Mouse (Mus musculus) myocyte (in vitro differentiated cells): ENCODE results near the gene Dnmbp. TPM values are rescaled to one million over a fixed set of nuclear protein-coding genes. Genes with fewer than 3 reads are reported as not detected.

ENCODE experiments used
- H3K27me3 ChIP-seq: one replicate; pipeline ENCODE4 v1.6.1; 2011; ENCODE audit not compliant: control insufficient read depth, insufficient read depth, insufficient read length
- H3K36me3 ChIP-seq: one replicate; pipeline ENCODE4 v1.6.1; 2011; ENCODE audit not compliant: control insufficient read depth, insufficient read depth
- H3K4me2 ChIP-seq: one replicate; pipeline ENCODE4 v1.6.1; 2011; ENCODE audit warnings: low read depth, control low read depth
- H3K4me3 ChIP-seq: one replicate; pipeline ENCODE4 v1.5.1; 2011; ENCODE audit warnings: mild to moderate bottlenecking, control low read depth, moderate library complexity
- H3K79me2 ChIP-seq: one replicate; pipeline ENCODE4 v1.6.1; 2011; ENCODE audit not compliant: control insufficient read depth, insufficient read depth
- H3ac ChIP-seq: one replicate; pipeline ENCODE4 v1.6.1; 2011; ENCODE audit not compliant: control insufficient read depth, insufficient read length
- CEBPB ChIP-seq: IDR thresholded peaks from 2 replicates; pipeline ENCODE4 v1.6.1; 2011; ENCODE audit warnings: mild to moderate bottlenecking, moderate library complexity; ENCODE audit not compliant: poor library complexity, insufficient read depth, severe bottlenecking
- E2F4 ChIP-seq: IDR thresholded peaks from one replicate; pipeline ENCODE4 v1.6.1; 2011; ENCODE audit warnings: mild to moderate bottlenecking, control low read depth, moderate library complexity; ENCODE audit not compliant: insufficient read depth
- MAX ChIP-seq: IDR thresholded peaks from one replicate; pipeline ENCODE4 v1.6.1; 2011; ENCODE audit warnings: low read depth, mild to moderate bottlenecking, control low read depth
- MYOD1 ChIP-seq, 3 experiments: IDR thresholded peaks; one replicate each; pipeline ENCODE4 v1.6.1; 2011; ENCODE audit warnings: control low read depth in 2 of 3, low read depth in 2 of 3, mild to moderate bottlenecking in 2 of 3, moderate library complexity in 1 of 3; ENCODE audit not compliant: insufficient read length in 2 of 3, control insufficient read depth in 1 of 3
- MYOG ChIP-seq, 3 experiments: IDR thresholded peaks; one replicate each; pipeline ENCODE4 v1.6.1; 2011; ENCODE audit warnings: control low read depth in 2 of 3, low read depth in 2 of 3, mild to moderate bottlenecking in 2 of 3; ENCODE audit not compliant: insufficient read length in 2 of 3, control insufficient read depth in 1 of 3, insufficient read depth in 1 of 3
- POLR2A ChIP-seq: IDR thresholded peaks from one replicate; pipeline ENCODE4 v1.6.1; 2011; ENCODE audit warnings: low read depth, mild to moderate bottlenecking, control low read depth, moderate library complexity; ENCODE audit not compliant: insufficient read length
- POLR2AphosphoS2 ChIP-seq: IDR thresholded peaks from one replicate; pipeline ENCODE4 v1.6.1; 2011; ENCODE audit warnings: low read depth, control low read depth; ENCODE audit not compliant: insufficient read length
- REST ChIP-seq: IDR thresholded peaks from one replicate; pipeline ENCODE4 v1.6.1; 2011; ENCODE audit warnings: mild to moderate bottlenecking, control low read depth, moderate library complexity; ENCODE audit not compliant: insufficient read depth, insufficient read length
- SRF ChIP-seq: IDR thresholded peaks from one replicate; pipeline ENCODE4 v1.6.1; 2011; ENCODE audit warnings: low read depth; ENCODE audit not compliant: control insufficient read depth, insufficient read length
- TCF12 ChIP-seq: IDR thresholded peaks from one replicate; pipeline ENCODE4 v1.6.1; 2011; ENCODE audit warnings: mild to moderate bottlenecking, control low read depth; ENCODE audit not compliant: poor library complexity, insufficient read depth, severe bottlenecking
- TCF3 ChIP-seq: IDR thresholded peaks from one replicate; pipeline ENCODE4 v1.6.1; 2011; ENCODE audit warnings: low read depth, control low read depth; ENCODE audit not compliant: insufficient read length
- USF1 ChIP-seq: IDR thresholded peaks from one replicate; pipeline ENCODE4 v1.6.1; 2011; ENCODE audit warnings: low read depth, mild to moderate bottlenecking, control low read depth, moderate library complexity
- polyA plus RNA-seq: library from polyadenylated mRNA; unstranded; fragments of >200 nt; fragmentation: generic; extraction: Trizol; gene quantifications from one replicate; pipeline ENCODE4 v1.2.1, GENCODE M21; 2012; ENCODE audit warnings: missing spikeins

Dnmbp gene
- polyA plus RNA-seq, 1 experiment, result 7.8 TPM

- Histone ChIP-seq H3K27me3 (peaks cover 41% of the 10 kb centered on the region), H3K79me2 (no peaks in the 10 kb centered on the region), H3ac (no peak overlapping the region), H3K4me3 (no peak overlapping the region), H3K36me3 (no peaks in the 10 kb centered on the region), H3K4me2 (no peak overlapping the region)
- TF ChIP-seq REST (no peak), TCF12 (no peak), E2F4 (no peak), POLR2AphosphoS2 (no peak), CEBPB (no peak), USF1 (no peak), MAX (no peak), MYOD1 (IDR thresholded peaks at IDR 0.05; ENCODE audit: control insufficient read depth in 1 of 3, insufficient read length in 2 of 3, low read depth in 2 of 3) (no peak), MYOG (IDR thresholded peaks at IDR 0.05; ENCODE audit: control insufficient read depth in 1 of 3, insufficient read depth in 1 of 3, insufficient read length in 2 of 3, low read depth in 2 of 3) (no peak), SRF (no peak), TCF3 (no peak), POLR2A (no peak)
These were observed 128.6 kb downstream of the Dnmbp start for GRCm38 (mm10) chr19:43811419-43811818.

DNA sequence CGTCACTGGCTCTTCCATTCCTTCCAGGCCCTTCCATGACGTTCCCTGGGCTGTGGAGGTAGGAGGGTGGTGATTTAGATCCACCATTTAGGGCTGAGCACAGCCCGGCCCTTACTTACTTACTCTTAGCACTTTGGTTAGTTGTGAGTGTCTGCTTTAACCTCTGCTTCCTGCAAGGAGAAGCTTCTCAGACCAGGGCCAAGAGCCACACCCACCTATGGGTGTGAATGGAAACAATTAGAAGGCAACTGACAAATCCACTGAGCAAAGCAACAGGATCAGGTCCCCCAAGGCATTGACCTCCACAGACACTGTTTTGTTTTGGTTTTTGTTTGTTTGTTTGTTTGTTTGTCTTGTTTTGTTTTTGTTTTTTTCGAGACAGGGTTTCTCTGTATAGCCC, 130.7 kb downstream of the Dnmbp start:
- Histone ChIP-seq H3K36me3 (no peaks in the 10 kb centered on the region), H3ac (no peak overlapping the region), H3K4me3 (no peak overlapping the region), H3K79me2 (no peaks in the 10 kb centered on the region), H3K27me3 (peaks cover 50% of the 10 kb centered on the region), H3K4me2 (no peak overlapping the region)
- TF ChIP-seq POLR2A (no peak), REST (no peak), CEBPB (no peak), TCF12 (no peak), USF1 (no peak), MYOD1 (IDR thresholded peaks at IDR 0.05; ENCODE audit: control insufficient read depth in 1 of 3, insufficient read length in 2 of 3, low read depth in 2 of 3) (no peak), MAX (no peak), MYOG (IDR thresholded peaks at IDR 0.05; ENCODE audit: control insufficient read depth in 1 of 3, insufficient read depth in 1 of 3, insufficient read length in 2 of 3, low read depth in 2 of 3) (no peak), POLR2AphosphoS2 (no peak), TCF3 (no peak), SRF (no peak), E2F4 (no peak)

DNA sequence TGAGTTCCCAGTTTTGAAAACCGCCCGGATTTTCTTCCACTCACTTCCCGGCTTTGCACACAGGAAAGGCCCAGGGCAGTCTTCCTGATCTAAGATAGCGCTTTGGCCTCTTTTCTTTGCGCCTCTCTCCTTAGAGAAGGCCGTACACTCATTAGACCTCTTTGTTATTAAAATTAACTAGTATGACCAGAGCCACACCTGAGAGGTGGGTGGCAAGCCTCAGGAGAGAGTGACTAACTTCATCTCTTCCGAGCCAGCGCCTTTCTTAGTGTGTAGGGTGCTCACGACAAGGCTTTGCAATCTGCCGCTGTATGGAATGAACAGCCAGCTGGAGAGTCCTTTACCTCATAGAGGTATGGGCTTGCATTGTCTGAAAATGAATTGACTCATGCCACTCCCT, 136.1 kb downstream of the Dnmbp start:
- TF ChIP-seq MYOD1 (IDR thresholded peaks at IDR 0.05; ENCODE audit: control insufficient read depth in 1 of 3, insufficient read length in 2 of 3, low read depth in 2 of 3) (no peak), TCF12 (no peak), SRF (no peak), CEBPB (no peak), E2F4 (no peak), MAX (no peak), POLR2A (no peak), TCF3 (no peak), MYOG (IDR thresholded peaks at IDR 0.05; ENCODE audit: control insufficient read depth in 1 of 3, insufficient read depth in 1 of 3, insufficient read length in 2 of 3, low read depth in 2 of 3) (no peak), USF1 (no peak), POLR2AphosphoS2 (no peak), REST (no peak)
- Histone ChIP-seq H3ac (no peak overlapping the region), H3K4me3 (no peak overlapping the region), H3K79me2 (no peaks in the 10 kb centered on the region), H3K36me3 (no peaks in the 10 kb centered on the region), H3K27me3 (peaks cover 61% of the 10 kb centered on the region), H3K4me2 (no peak overlapping the region)

- Histone ChIP-seq H3K36me3 (no peaks in the 10 kb centered on the region), H3K79me2 (no peaks in the 10 kb centered on the region), H3K27me3 (peaks cover 53% of the 10 kb centered on the region), H3ac (no peak overlapping the region), H3K4me3 (no peak overlapping the region), H3K4me2 (no peak overlapping the region)
- no peak for TF ChIP-seq TCF3
- no peak for TF ChIP-seq CEBPB
- TF ChIP-seq MYOG (IDR thresholded peaks at IDR 0.05; ENCODE audit: control insufficient read depth in 1 of 3, insufficient read depth in 1 of 3, insufficient read length in 2 of 3, low read depth in 2 of 3), result no peak
- no peak for TF ChIP-seq REST
- TF ChIP-seq TCF12, result no peak
- TF ChIP-seq MYOD1 (IDR thresholded peaks at IDR 0.05; ENCODE audit: control insufficient read depth in 1 of 3, insufficient read length in 2 of 3, low read depth in 2 of 3), result no peak
- TF ChIP-seq SRF, result no peak
- TF ChIP-seq E2F4, result no peak
- no peak for TF ChIP-seq USF1
- no peak for TF ChIP-seq POLR2A
- no peak for TF ChIP-seq POLR2AphosphoS2
- TF ChIP-seq MAX, result no peak
These were observed 138.5 kb downstream of the Dnmbp start for GRCm38 (mm10) chr19:43801427-43802051.

DNA sequence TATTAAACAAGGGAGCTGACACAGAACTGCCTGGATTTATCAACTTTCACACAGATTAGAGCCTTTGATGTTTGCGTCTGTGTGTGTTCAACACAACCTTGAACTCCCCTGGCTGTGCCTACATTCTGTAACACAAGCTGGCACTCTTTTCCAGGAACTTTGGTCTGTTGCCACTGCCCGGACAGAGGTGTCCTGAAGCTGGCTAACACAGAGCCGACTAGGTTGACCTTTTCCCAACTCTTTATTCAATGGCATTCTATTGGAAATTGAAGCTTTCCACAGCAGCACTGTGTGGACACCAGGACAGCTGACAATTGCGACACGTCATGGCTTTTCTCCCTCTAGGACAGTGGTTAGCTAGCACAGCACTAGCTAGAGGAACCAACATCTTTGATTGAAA, 142.8 kb downstream of the Dnmbp start:
- Histone ChIP-seq H3K4me3 (no peak overlapping the region), H3ac (no peak overlapping the region), H3K36me3 (no peaks in the 10 kb centered on the region), H3K4me2 (no peak overlapping the region), H3K79me2 (no peaks in the 10 kb centered on the region), H3K27me3 (peaks cover 21% of the 10 kb centered on the region)
- TF ChIP-seq REST, result no peak
- no peak for TF ChIP-seq E2F4
- TF ChIP-seq TCF12, result no peak
- no peak for TF ChIP-seq CEBPB
- no peak for TF ChIP-seq MYOD1 (IDR thresholded peaks at IDR 0.05; ENCODE audit: control insufficient read depth in 1 of 3, insufficient read length in 2 of 3, low read depth in 2 of 3)
- TF ChIP-seq POLR2AphosphoS2, result no peak
- no peak for TF ChIP-seq MYOG (IDR thresholded peaks at IDR 0.05; ENCODE audit: control insufficient read depth in 1 of 3, insufficient read depth in 1 of 3, insufficient read length in 2 of 3, low read depth in 2 of 3)
- no peak for TF ChIP-seq SRF
- no peak for TF ChIP-seq TCF3
- no peak for TF ChIP-seq USF1
- no peak for TF ChIP-seq POLR2A
- TF ChIP-seq MAX, result no peak
